Mouse (Mus musculus) embryonic fibroblast, embryonic 13.5 days (primary cell): ENCODE data around the gene Ttbk2.

ENCODE experiments used
- CTCF ChIP-seq: IDR thresholded peaks from 2 replicates; pipeline ENCODE4 v1.5.1; 2011; ENCODE audit warnings: mild to moderate bottlenecking, control low read depth, low read length, moderate library complexity, borderline replicate concordance; ENCODE audit not compliant: insufficient read depth
- POLR2A ChIP-seq: IDR thresholded peaks from 2 replicates; pipeline ENCODE4 v1.6.1; 2011; ENCODE audit warnings: low read depth, mild to moderate bottlenecking, control low read depth, low read length, moderate library complexity

DNA sequence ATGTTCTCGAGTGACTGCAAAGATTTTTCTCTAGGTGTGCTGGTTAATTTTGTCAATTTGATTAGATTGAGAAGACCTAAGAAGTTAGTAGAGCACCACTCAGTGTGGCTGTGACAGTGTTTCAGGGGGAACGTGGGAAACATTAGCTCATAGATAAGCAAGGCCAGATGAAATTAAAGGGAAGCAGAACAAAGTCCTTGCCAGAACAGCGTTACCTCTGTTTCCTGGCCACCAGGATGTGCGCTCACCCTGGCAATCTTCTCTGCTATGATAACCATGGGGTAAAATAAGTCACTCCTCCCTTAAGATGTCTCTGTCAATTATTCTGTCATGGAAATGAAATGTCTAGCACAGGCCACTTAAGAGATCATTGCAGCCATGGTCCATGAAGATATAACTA lies 6.4 kb downstream of the Ttbk2 start:
- no peak for TF ChIP-seq CTCF
- no peak for TF ChIP-seq POLR2A
